Mouse (Mus musculus): ENCODE results near the gene Ppm1h.

GRCm38 (mm10) chr10:122770987-122771386 is 92.4 kb downstream of the Ppm1h start:
- TF ChIP-seq CTCF (IDR thresholded peaks at IDR 0.05) (no peak), EP300 (IDR thresholded peaks at IDR 0.05) (no peak)

Measured in lung, postnatal 0 days (tissue).